Mouse (Mus musculus) cerebellum, adult 18-20 months (tissue): ENCODE data around the gene Atp6v1c2.

ENCODE experiments used
- DNase-seq, 2 experiments: peaks; one replicate each; pipeline ENCODE4 v3.0.0; 2021

The Atp6v1c2 gene

DNA sequence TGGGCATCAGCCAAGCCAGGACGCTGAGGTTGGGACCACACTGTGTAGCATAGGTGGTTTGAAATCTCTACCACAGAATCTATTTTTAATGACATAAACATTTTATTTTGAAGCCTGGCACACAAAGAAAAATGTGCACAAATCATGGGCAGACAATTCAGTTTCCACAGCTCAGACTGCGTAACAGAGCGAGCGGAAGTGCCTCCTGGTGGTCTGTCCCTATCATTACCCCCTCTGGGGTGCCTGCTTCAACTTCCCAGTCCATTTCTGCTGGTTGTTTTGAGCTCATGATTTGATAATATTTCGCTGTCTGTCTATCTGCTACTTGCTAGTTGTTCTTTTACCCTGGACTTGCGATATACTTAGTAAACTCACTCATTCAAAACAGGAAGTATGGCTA, 73.6 kb downstream of the Atp6v1c2 start:
- no peak for DNase-seq

DNA sequence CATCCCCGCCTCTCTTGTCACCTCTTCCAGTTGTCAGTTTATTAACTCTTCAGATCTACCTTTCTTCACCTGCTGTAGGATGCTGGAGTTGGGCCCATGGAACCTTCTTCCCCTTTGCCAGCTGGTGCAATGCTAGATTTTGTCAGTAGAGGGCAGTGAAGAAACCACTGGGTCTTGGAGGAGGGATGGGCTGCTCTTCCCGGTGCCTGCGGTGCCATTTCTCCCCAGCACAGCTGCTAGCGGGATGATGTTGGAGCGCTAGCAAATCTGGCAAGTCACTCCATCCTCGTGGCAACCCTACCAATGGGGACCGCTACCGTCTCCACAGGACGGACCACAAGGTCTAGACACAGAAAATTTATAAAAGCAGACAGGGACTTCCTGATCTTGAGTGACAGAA, 76.1 kb downstream of the Atp6v1c2 start:
- DNase-seq, result peak; percentile 70 to 73

DNA sequence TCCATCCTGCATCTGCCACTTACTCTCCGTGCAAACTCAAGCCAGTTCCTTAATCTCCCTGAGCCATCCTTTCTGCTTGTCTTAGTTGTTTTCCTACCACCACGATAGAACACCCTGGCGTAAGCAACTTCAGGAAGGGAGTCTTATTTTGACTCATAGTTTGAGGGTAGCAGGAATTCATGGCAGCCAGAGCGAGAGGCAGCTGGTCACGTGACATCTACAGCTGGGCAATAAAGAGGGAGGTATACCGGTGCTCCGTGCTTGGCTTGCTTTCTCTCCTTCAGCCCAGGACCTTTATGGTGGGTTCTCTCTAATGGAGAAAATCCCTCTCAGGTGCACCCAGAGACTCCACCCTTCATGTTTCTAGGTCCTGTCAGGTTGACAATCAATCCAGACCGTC, 78.2 kb downstream of the Atp6v1c2 start:
- no peak for DNase-seq

DNA sequence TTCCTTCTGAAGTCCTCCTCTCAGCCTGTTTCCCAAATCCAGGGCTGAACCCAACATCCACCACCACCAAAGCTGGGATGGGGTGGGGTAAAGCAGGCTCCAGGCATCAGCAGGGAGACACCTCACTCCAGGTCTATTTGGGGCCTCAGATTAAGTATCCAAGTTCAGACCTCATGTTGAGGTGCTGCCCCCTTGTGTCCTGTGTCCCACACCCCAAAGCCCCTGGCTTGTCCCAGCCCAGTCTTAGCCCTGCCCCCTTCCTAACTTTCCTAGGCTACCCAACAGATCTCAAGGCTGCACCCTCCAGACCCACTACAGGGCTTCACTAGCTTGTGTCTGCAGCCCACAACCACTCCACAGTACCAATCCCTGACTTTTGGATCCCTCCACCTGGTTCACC, 87.1 kb downstream of the Atp6v1c2 start:
- no peak for DNase-seq

DNA sequence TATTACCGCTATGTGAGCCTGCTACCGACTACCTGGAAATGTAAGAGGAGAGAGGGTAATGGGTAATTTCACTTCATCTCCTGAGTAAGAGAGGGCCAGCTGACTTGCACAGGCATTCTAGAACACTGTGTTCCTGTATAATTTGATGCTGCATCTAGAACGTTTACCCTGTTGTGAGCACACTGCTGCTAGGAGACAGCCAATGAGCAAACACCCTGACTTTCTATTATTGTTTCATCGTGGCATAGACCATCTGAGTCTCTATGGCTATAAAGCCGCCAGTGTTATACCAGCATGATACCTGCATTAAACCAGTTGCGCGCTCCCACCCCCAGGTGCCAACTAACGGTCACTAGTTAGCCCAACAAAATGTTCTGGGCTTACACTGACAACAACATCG, 87.5 kb downstream of the Atp6v1c2 start:
- DNase-seq, result no peak

DNA sequence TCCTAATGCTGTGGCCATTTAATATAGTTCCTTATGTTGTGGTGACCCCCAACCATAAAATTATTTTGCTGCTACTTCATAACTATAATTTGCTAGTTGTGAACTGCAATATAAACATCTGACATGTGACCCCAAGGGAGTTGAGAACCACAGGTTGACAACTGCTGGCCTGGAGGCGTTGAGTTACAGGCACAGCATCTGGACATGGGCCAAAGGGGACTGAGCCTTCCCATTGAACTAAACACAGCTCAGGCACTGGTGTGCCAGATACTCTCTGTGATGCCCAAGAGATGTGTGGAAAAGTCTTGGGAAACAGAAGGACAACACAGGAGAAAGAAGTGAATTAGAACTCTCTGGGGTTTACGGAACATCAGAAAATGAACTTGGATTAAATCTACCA, 88.1 kb downstream of the Atp6v1c2 start:
- no peak for DNase-seq

DNA sequence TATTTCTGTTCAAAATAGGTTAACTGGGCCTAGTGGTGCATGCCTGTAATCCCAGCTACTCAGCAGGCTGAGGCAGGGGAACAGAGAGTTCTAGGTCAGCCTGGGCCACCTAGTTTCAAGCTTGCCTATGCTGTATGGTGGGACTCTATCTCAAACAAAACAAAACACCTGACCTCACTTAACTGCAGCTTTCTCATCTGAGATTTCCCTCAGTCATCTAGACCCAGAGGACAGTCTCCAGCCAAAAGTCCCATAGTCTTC, 89.8 kb downstream of the Atp6v1c2 start:
- DNase-seq, result no peak

DNA sequence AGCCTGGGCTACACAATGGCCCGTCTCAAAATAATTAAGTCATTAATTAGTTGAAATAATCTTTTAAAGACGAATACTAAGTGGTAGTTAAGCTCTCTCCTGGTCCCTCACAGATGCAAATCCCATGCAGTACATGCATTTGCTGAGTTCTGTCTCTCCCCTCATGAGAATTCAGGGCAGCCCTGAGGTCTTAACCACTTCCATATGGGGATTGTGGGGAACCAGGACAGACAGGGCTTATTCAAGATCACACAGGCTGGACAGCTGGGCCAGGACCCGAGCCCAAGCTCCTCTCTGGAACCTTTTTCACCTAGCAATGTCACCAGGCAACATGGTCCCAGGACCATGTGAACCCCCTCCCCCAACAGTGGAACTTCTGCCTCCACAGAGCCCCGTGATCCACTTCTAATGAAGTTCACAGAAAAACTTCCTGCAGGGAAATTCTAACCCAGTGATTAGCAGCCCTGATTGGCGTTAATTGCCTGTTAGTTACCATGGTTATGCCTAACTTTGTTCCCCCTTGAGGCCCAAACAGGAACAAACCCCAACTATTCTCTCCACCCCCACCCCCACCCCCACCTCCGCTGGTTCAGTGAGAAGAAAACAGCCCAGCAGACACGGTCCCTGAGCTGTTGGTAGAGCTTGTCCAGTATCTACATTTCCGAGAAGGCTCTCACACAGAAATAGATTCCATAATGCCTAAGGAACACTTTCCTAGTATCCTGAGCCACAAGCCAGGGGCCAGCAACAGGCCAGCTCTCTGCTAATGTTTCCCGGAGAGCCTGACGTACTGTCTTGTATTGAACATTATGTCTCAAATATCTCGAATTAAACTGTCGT, 90.4 kb downstream of the Atp6v1c2 start:
- DNase-seq, result no peak

DNA sequence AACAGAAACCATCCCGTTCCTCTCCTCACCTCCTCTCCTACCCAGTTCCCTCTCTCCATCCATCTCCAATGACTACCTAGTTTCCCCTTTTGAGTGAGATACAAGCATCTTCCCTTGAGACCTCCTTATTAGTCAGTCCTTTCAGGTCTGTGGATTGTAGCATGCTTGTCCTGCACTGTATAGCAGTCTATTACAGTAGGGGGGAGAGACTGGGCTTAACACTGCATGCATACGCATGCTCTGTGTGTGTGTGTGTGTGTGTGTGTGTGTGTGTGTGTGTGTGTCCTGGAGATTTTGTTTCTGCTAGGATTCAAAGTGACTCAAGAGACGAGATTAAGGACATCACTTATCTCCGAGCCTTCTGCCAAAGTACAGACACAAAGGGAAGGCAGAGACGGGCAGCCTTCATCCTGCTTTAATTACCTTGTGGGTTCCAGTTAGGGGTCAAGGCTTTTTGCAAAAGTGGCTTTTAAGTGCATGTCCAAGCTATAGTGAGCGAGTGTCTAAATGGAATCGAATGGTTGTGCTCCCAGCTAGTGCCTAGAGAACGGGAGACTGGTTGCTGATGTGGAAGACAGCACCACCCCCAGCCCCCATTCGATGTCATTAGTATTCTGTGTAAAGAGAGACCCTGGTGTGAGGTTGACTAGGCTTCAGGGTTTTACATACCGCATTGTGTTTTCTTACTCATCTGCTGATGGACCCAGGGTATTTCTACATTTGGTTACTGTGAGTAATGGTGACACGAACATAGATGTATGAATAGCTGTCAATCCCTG, 93.4 kb downstream of the Atp6v1c2 start:
- DNase-seq, result no peak
